Mouse (Mus musculus) ES-E14 (cell line): ENCODE measurements around the gene Vps13d. TPM values are rescaled to one million over a fixed set of nuclear protein-coding genes. Genes with fewer than 3 reads are reported as not detected.

Experiments
- DNase-seq: peaks from one replicate; pipeline ENCODE4 v3.0.0-alpha.2; 2013; ENCODE audit warnings: low read depth, low spot score
- H3K27ac ChIP-seq: 2 replicates; pipeline ENCODE4 v1.5.1; 2012; ENCODE audit warnings: low read depth, mild to moderate bottlenecking, low read length, moderate library complexity, mixed read lengths; ENCODE audit not compliant: poor library complexity, insufficient read depth, severe bottlenecking
- H3K36me3 ChIP-seq: 2 replicates; pipeline ENCODE4 v1.6.1; 2012; ENCODE audit warnings: mild to moderate bottlenecking, low read length, moderate library complexity, mixed read lengths; ENCODE audit not compliant: control insufficient read depth, poor library complexity, insufficient read depth, severe bottlenecking
- H3K4me1 ChIP-seq, 2 experiments: fragments of 150-350 bp in 1 of 2; sonication (generic) in 1 of 2; 2 replicates each; pipeline ENCODE4 v1.6.1; 2012; ENCODE audit warnings: low read length in 2 of 2, mild to moderate bottlenecking in 1 of 2, mixed read lengths in 1 of 2; ENCODE audit not compliant: control insufficient read depth in 2 of 2, insufficient read depth in 2 of 2, poor library complexity in 1 of 2
- H3K4me3 ChIP-seq, 2 experiments: fragments of 150-350 bp in 1 of 2; sonication (generic) in 1 of 2; 2 replicates each; pipeline ENCODE4 v1.5.1; 2012; ENCODE audit warnings: low read length in 2 of 2, low read depth in 1 of 2, mild to moderate bottlenecking in 1 of 2, mixed read lengths in 1 of 2; ENCODE audit not compliant: insufficient read depth in 1 of 2, poor library complexity in 1 of 2, severe bottlenecking in 1 of 2
- H3K9ac ChIP-seq: 2 replicates; pipeline ENCODE4 v1.6.1; 2012; ENCODE audit warnings: low read depth, mild to moderate bottlenecking, low read length, mixed read lengths; ENCODE audit not compliant: poor library complexity, insufficient read depth, severe bottlenecking
- H3K9me3 ChIP-seq: fragments of 150-350 bp; sonication (generic); 2 replicates; pipeline ENCODE4 v1.6.1; 2012; ENCODE audit warnings: low read depth, mild to moderate bottlenecking, low read length; ENCODE audit not compliant: control insufficient read depth, insufficient read depth
- CHD2 ChIP-seq: IDR thresholded peaks from 2 replicates; pipeline ENCODE4 v1.6.1; 2014; ENCODE audit warnings: mild to moderate bottlenecking, low read depth, low read length, inconsistent platforms
- HCFC1 ChIP-seq: IDR thresholded peaks from 2 replicates; pipeline ENCODE4 v1.6.1; 2012; ENCODE audit warnings: low read length, inconsistent platforms, borderline replicate concordance; ENCODE audit not compliant: insufficient read depth
- MAFK ChIP-seq: IDR thresholded peaks from 2 replicates; pipeline ENCODE4 v1.6.1; 2014; ENCODE audit warnings: mild to moderate bottlenecking, low read depth, low read length, inconsistent platforms; ENCODE audit not compliant: insufficient read depth
- ZC3H11A ChIP-seq: IDR thresholded peaks from 2 replicates; pipeline ENCODE4 v1.6.1; 2012; ENCODE audit warnings: low read depth, mild to moderate bottlenecking, inconsistent platforms, low read length, borderline replicate concordance
- ZNF384 ChIP-seq: IDR thresholded peaks from 2 replicates; pipeline ENCODE4 v1.6.1; 2012; ENCODE audit warnings: low read depth, low read length, inconsistent platforms
- in situ Hi-C, 2 experiments: fragments of 600-800 bp; cut with MboI; formaldehyde crosslinking; loops; one replicate each; pipeline ENCODE4 v1.15.1; 2025; ENCODE audit warnings: low sequenced_read_pairs in 2 of 2, inconsistent platforms in 1 of 2; ENCODE audit not compliant: unreplicated experiment in 2 of 2
- total RNA-seq: library from RNA; depleted of rRNA; stranded (reverse); fragments of 300-350 nt; gene quantifications from 2 replicates; pipeline ENCODE4 v1.2.3, GENCODE M21; 2012

The Vps13d gene
- total RNA-seq, 1 experiment: 15.3 TPM

DNA sequence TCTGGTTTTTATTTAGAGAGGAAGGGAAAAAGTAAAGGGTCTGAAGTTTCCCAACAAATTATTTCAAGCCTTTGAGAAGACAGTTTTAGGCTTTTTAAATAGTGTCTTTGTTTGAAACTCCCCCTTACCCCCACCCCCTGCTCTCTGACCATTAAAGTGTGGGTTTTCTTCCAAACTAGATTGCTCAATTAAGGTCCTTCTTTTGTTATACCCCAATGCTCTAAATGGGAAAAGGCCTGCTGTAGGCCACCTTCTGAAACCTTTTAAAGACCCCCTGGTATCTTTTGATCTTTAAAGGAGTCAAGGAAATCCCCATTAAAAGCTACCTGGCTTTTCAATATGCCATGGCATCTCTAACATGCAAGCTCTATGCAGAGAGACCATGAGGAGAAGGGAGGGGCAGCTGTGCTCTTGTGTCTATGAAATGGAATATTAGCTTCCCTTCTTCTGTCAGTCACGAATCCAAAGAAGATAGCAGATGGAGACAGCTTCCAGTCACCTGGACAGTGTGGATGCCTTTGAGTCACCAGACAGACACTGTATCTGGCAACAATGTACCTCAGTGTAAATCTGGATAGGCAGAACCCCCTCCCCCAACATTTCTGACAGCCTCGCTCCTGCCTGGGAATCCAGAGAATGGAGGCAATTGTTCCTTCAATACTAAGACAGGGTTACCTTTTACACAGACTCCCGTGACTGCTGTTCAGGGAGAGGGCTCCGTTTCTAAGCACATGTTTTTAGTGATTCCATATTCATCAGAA lies 143.4 kb downstream of the Vps13d start:
- TF ChIP-seq CHD2 (no peak), MAFK (no peak), ZC3H11A (no peak), ZNF384 (no peak), HCFC1 (no peak)
- DNase-seq: no peak
- Histone ChIP-seq H3K27ac (no peak overlapping the region), H3K9ac (no peak overlapping the region), H3K4me1 (no peaks in the 10 kb centered on the region), H3K9me3 (no peaks in the 10 kb centered on the region), H3K36me3 (peaks cover 6% of the 10 kb centered on the region), H3K4me3 (no peak overlapping the region)
- in situ Hi-C loops: no loop called here

DNA sequence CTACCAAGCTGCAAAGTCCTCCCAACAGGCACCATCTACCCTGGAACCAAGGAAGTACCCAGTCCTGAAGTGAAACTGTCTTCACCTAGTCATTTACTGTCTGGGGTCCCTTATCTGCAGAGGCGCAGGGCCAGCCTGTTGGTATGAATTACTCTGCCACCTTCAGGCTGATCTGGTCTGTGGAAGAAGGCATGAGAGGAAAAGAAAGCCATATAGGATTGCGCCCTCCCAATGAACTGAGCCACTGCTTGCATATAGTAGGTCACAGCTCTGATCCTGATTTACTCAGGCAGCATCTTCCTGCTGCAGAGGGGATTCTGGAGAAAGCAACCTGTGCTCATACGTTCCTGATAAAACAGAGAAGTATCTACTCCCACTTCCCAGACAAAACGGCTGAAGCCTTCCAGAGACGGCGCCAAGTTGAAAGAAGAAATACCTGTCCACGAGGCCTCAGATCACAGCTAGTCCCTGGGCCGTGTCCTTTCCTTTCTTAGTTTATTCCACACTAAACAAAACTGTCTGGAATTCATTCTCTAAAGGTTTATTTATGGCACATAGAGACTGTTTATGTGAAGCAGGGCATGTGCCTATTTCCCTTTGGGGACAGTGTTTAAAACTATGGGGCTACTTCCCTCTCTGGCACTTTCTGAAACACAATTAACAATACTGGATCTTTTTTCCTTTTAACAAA lies 144.1 kb downstream of the Vps13d start:
- H3K36me3 ChIP-seq: peaks cover 6% of the 10 kb centered on the region
- no peak for DNase-seq
- no peak overlapping the region for H3K27ac ChIP-seq
- no peak overlapping the region for H3K9ac ChIP-seq
- in situ Hi-C loops: no loop called here
- no peaks in the 10 kb centered on the region for H3K4me1 ChIP-seq
- H3K9me3 ChIP-seq: no peaks in the 10 kb centered on the region
- no peak overlapping the region for H3K4me3 ChIP-seq
- no peak for TF ChIP-seq ZC3H11A
- no peak for TF ChIP-seq MAFK
- no peak for TF ChIP-seq ZNF384
- TF ChIP-seq HCFC1: no peak
- TF ChIP-seq CHD2: no peak

DNA sequence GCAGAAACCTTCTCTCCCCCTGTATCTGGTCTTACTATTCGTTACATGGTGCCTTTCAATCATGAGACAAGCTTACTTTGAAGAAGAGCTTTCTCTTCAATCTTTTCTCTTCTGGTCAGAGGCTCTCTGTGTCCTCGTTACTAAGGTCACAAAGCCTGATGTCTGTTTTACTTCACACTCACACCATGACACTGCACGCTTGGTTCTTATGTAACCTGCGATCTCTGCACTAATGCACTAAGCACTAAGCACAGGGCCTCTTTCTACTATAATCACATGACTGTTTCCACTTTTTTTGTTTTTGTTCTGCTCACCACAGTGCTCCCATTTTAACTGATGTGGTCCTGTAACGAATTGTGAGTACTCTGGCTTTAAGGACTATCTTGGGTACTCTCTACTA lies 146.8 kb downstream of the Vps13d start:
- in situ Hi-C loops: no loop called here
- no peak overlapping the region for H3K27ac ChIP-seq
- H3K4me3 ChIP-seq: no peak overlapping the region
- H3K9me3 ChIP-seq: no peaks in the 10 kb centered on the region
- no peaks in the 10 kb centered on the region for H3K4me1 ChIP-seq
- no peak for DNase-seq
- H3K36me3 ChIP-seq: peaks cover 11% of the 10 kb centered on the region
- H3K9ac ChIP-seq: no peak overlapping the region
- TF ChIP-seq ZC3H11A (no peak), CHD2 (no peak)

DNA sequence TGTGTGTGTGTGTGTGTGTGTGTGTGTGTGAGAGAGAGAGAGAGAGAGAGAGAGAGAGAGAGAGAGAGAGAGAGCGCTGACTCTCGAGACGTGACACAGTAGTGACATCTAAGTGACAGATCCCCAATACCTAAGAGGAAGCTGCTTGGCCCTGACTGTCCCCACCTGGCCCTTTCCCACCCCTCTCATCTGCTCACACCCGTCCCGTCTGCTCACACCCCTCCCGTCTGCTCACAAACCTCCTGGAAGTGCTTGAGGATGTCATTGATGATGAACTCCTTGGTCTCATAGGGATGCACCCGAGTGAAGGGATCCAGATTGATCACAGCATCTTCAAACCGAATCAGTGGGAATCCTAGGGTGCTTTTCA lies 148.8 kb downstream of the Vps13d start:
- no peak overlapping the region for H3K27ac ChIP-seq
- DNase-seq: no peak
- TF ChIP-seq ZNF384 (no peak), CHD2 (no peak), ZC3H11A (no peak), HCFC1 (no peak), MAFK (no peak)
- in situ Hi-C loops: no loop called here
- no peak overlapping the region for H3K4me3 ChIP-seq
- H3K9ac ChIP-seq: no peak overlapping the region
- no peaks in the 10 kb centered on the region for H3K4me1 ChIP-seq
- H3K9me3 ChIP-seq: no peaks in the 10 kb centered on the region
- H3K36me3 ChIP-seq: peaks cover 5% of the 10 kb centered on the region
